Mouse (Mus musculus): ENCODE measurements around the gene Krt81. TPM values are rescaled to one million over a fixed set of nuclear protein-coding genes. Genes with fewer than 3 reads are reported as not detected.

The Krt81 gene
- polyA plus RNA-seq (2015; fragmentation: Nextera tagmentation; extraction: Ambion mirVana): not detected in 2 replicates

DNA sequence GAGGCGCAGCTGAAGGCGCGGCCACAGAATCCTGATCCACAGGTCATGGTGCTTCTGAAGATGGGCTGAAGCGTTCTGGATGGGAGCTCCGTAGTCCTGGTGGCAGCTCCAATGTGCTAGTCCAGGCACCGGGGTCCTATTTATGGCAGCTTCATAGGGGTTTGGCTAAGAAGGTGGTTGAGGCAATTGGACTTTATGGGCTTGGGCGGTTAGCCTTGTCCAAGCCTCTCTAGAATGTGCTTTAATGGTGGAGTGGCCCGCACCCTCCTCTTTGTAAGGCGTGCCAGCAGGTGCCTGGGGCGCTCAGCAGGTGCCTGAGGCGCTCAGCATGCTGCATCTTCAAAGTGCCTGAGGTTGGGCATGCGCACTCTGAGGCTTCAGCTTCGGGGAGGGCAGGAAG, at the start of gene Krt81:
TSS of gene Krt81 (minus strand) at position 101 of the 400 bp plus-strand sequence.
- 72% methylated on average over 13 of the region's 13 CpGs for WGBS
- Histone ChIP-seq H3K9me3 (replicated peaks) (no peaks in the 10 kb centered on the region), H3K4me2 (no peak within 1 kb of the TSS), H3K27ac (replicated peaks) (no peak within 1 kb of the TSS), H3K27me3 (replicated peaks) (no peaks in the 10 kb centered on the region), H3K4me1 (peaks cover 3% of the 10 kb centered on the region), H3K9ac (replicated peaks) (no peak within 1 kb of the TSS), H3K4me3 (replicated peaks) (no peak within 1 kb of the TSS), H3K36me3 (no peaks in the 10 kb centered on the region)
- ATAC-seq (ENCODE audit: low FRiP score): no peak

DNA sequence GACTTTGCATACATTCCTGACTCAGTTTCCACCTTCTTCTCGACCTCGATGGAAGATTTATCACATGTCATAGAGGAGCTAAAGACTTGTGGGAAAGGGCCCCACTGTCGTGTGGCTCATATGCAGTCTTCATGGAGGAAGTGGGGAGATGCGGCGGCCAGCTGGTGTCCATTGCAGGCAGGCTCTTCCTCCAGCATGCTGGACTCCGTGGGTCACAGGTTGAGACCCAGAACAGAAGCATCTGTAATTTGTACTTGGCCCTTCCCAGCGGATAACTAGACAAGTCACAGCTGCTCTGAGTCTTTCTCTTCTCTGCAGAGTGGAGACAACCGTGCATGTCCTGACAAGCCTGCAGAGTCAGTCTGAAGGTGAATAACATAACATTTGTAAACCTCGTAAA, 44.7 kb upstream of the Krt81 start:
- no peaks in the 10 kb centered on the region for H3K27me3 ChIP-seq (replicated peaks)
- no peaks in the 10 kb centered on the region for H3K36me3 ChIP-seq
- no peak for ATAC-seq (ENCODE audit: low FRiP score)
- 79% methylated on average over 9 of the region's 9 CpGs for WGBS
- H3K9me3 ChIP-seq (replicated peaks): no peaks in the 10 kb centered on the region
- H3K9ac ChIP-seq (replicated peaks): no peak overlapping the region
- no peak overlapping the region for H3K4me2 ChIP-seq
- H3K27ac ChIP-seq (replicated peaks): no peak overlapping the region
- no peak overlapping the region for H3K4me3 ChIP-seq (replicated peaks)
- no peaks in the 10 kb centered on the region for H3K4me1 ChIP-seq

DNA sequence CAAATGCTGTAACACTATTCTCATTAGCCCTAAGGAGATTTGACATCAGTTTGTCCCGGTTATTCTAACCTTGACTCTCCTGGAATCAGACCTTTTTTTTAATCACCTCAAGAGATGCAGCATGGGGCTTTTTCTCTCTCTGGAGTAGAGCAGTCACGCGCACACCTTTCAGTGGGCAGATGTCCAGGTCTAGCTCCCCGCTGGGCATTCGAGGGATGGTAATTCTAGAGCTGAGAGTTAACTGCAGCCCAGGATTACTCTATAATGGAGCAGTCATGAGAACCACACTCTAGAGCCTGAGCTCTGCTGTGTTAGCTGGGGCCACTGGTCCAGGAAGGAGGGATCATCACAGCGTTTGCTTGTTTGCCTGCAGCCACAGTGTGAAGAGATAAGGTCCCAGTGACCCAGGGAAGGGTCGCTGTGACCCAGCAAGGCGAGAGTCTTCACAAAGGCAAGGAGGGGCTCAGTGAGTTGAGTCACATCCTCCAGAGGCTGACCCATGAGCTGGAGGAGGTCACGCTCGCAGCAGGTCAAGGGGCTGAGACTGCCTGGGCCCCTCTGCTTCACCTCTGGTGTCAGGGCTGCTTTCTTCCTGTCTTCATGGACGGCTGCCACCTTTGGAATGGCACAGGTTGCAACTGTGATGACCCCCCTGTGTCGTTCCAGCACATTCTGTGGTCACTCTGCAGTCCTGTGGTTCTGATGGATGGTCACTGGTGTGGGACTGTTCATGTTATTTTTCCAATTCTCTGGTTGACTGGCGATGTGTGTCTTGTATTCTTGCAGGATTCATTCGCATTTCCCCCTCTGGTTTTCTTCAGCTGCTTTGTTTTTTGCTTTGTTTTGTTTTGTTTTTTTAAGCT, 43.6 kb upstream of the Krt81 start:
- Histone ChIP-seq H3K36me3 (no peaks in the 10 kb centered on the region), H3K4me1 (no peaks in the 10 kb centered on the region), H3K9ac (replicated peaks) (no peak overlapping the region), H3K4me3 (replicated peaks) (no peak overlapping the region), H3K27me3 (replicated peaks) (no peaks in the 10 kb centered on the region), H3K9me3 (replicated peaks) (no peaks in the 10 kb centered on the region), H3K4me2 (no peak overlapping the region), H3K27ac (replicated peaks) (no peak overlapping the region)
- no peak for ATAC-seq (ENCODE audit: low FRiP score)
- WGBS: 73% methylated on average over 14 of the region's 14 CpGs

DNA sequence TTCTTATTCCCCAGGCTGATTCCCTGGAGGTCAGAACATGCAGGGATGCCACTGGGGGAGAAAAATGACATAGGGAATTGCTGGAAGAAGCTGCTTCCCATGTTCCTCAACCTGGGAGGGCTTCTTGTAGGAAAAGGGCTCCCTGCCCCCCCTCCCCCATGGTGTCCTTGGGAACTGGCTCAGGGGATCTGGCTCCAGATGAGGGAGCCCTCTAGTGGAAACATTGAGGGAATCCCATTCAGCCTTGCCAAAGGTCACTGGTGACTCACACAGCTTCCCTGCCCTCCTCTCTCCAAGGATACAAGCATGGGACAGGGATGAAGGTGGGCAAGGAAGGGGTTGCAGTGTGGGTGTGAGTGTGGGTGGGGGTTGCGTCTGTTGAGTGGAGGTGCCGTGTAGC, 33.6 kb upstream of the Krt81 start:
- Histone ChIP-seq H3K27ac (replicated peaks) (no peak overlapping the region), H3K4me1 (no peaks in the 10 kb centered on the region), H3K4me3 (replicated peaks) (no peak overlapping the region), H3K4me2 (no peak overlapping the region), H3K9ac (replicated peaks) (no peak overlapping the region), H3K36me3 (no peaks in the 10 kb centered on the region), H3K27me3 (replicated peaks) (no peaks in the 10 kb centered on the region), H3K9me3 (replicated peaks) (no peaks in the 10 kb centered on the region)
- 69% methylated on average over 2 of the region's 2 CpGs for WGBS
- ATAC-seq (ENCODE audit: low FRiP score): no peak

DNA sequence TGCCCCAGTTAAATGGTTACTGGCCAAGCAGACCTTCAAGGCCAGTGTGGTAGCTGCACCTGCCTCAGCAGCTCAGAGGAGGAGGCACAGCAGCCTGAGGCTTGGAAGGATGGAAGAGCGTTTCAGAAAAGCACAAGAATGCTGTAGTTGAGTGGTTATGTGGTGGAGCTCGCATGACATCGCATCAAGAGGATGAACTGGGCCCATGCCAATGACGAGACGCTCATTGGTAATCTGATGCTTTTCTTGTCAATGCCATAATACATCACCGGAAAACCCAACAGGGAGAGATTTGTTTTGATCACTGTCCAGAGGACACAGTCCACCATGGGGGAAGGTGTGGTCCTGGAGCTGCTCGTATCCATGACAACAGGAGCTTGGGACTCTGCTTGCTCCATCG, 31.7 kb upstream of the Krt81 start:
- WGBS: 88% methylated on average over 8 of the region's 8 CpGs
- H3K27me3 ChIP-seq (replicated peaks): no peaks in the 10 kb centered on the region

DNA sequence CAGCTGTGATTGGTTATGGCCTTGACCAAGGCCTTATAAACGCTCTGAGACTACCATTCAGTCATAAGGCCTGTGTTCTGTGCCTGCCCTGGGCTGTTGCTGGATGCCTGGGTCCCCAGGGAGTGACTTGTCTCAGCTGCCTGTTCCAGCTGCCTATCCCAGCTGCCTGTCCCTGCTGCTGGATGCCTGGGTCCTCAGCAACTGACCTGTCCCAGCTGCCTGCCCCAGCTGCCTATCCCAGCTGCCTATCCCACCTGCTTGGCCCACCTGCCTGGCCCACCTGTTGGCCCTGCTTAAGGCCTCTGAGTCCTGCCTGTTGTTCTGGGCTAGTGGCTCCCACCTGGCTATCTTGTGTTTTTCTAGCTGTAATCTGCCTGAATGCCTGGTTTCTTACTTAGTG, 30.7 kb upstream of the Krt81 start:
- no peaks in the 10 kb centered on the region for H3K4me1 ChIP-seq
- no peak overlapping the region for H3K9ac ChIP-seq (replicated peaks)
- H3K4me2 ChIP-seq: no peak overlapping the region
- no peaks in the 10 kb centered on the region for H3K27me3 ChIP-seq (replicated peaks)
- H3K27ac ChIP-seq (replicated peaks): no peak overlapping the region
- H3K9me3 ChIP-seq (replicated peaks): no peaks in the 10 kb centered on the region
- WGBS: 55% methylated on average over 1 of the region's 1 CpGs
- no peak for ATAC-seq (ENCODE audit: low FRiP score)
- H3K4me3 ChIP-seq (replicated peaks): no peak overlapping the region
- no peaks in the 10 kb centered on the region for H3K36me3 ChIP-seq

More for the DNA sequence above, 31.7 kb upstream of the Krt81 start:
- Histone ChIP-seq H3K9me3 (replicated peaks) (no peaks in the 10 kb centered on the region), H3K4me2 (no peak overlapping the region), H3K4me3 (replicated peaks) (no peak overlapping the region), H3K4me1 (no peaks in the 10 kb centered on the region), H3K9ac (replicated peaks) (no peak overlapping the region), H3K27ac (replicated peaks) (no peak overlapping the region), H3K36me3 (no peaks in the 10 kb centered on the region)
- ATAC-seq (ENCODE audit: low FRiP score): no peak

DNA sequence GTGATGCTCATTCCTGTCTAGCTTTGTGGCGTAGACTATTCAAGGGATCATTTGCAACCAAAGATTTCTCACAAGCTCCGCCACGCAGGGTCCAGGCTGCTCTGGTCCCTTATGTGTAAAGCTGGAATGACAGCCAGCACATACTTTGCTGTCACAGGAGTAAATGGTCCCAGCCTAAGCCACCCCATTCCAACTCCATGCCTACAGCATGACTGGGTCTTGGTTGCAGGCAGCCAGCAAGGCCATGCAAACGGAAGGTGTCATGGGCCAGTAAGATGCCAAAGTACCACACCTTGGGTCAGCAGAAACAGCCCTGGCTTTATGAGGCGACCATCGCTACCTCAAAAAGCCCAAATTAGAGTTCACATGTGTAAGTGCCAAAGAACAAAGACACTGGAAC, 30.2 kb upstream of the Krt81 start:
- 93% methylated on average over 6 of the region's 6 CpGs for WGBS
- no peaks in the 10 kb centered on the region for H3K4me1 ChIP-seq
- no peak for ATAC-seq (ENCODE audit: low FRiP score)

DNA sequence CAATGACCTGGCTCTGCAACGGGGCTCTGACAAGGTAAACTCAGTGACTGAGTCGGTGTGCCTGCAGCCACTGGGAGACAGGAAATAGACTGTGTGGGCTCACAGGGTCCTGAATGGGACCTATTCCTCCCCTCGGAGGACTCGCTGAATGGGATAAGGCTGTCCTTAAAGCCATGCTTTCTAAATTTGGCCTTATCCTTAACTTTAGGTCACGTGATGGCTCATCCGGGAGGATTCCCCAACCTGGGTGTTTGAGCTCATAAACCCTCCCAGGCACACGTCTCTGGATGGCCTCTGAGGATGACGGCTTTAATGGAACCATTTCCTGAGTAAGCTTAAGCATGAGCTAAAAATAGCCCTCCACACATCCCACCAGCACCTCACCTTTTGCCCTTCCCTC, 29.2 kb upstream of the Krt81 start:
- no peaks in the 10 kb centered on the region for H3K4me1 ChIP-seq
- no peaks in the 10 kb centered on the region for H3K27me3 ChIP-seq (replicated peaks)
- no peak for ATAC-seq (ENCODE audit: low FRiP score)
- no peaks in the 10 kb centered on the region for H3K9me3 ChIP-seq (replicated peaks)
- WGBS: 55% methylated on average over 8 of the region's 8 CpGs
- H3K27ac ChIP-seq (replicated peaks): no peak overlapping the region
- no peak overlapping the region for H3K9ac ChIP-seq (replicated peaks)
- H3K4me2 ChIP-seq: no peak overlapping the region
- no peaks in the 10 kb centered on the region for H3K36me3 ChIP-seq
- H3K4me3 ChIP-seq (replicated peaks): no peak overlapping the region

More for the DNA sequence above, 30.2 kb upstream of the Krt81 start:
- H3K4me2 ChIP-seq: no peak overlapping the region
- H3K36me3 ChIP-seq: no peaks in the 10 kb centered on the region
- no peak overlapping the region for H3K4me3 ChIP-seq (replicated peaks)
- no peaks in the 10 kb centered on the region for H3K27me3 ChIP-seq (replicated peaks)
- H3K27ac ChIP-seq (replicated peaks): no peak overlapping the region
- H3K9ac ChIP-seq (replicated peaks): no peak overlapping the region
- H3K9me3 ChIP-seq (replicated peaks): no peaks in the 10 kb centered on the region

DNA sequence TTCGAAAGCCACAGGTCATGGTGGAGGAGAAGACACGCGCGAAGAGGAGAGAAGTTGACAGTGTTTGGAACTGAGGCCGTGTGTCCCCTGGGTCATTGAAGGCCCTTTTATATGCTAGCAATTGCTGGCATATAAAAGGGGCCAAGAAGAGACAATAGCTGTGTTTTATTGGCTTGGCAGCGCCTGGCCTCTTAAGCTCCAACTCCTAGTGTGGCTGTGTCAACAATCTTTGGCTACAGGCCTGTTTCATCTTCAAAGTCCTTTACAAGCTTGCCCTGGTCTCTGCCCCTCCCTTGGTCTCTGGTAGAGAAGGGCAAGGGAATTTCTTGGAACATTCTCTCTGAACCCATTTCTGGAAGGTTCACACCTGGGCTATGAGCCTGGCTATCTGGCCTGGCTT, 27.9 kb upstream of the Krt81 start, which contains the start of gene Krt83:
TSS of gene Krt83 (minus strand) at position 82 of the 400 bp plus-strand sequence.
- Histone ChIP-seq H3K4me3 (replicated peaks) (no peak within 1 kb of the TSS), H3K27me3 (replicated peaks) (no peaks in the 10 kb centered on the region), H3K36me3 (no peaks in the 10 kb centered on the region), H3K9ac (replicated peaks) (no peak within 1 kb of the TSS), H3K9me3 (replicated peaks) (no peaks in the 10 kb centered on the region), H3K27ac (replicated peaks) (no peak within 1 kb of the TSS), H3K4me2 (no peak within 1 kb of the TSS), H3K4me1 (no peaks in the 10 kb centered on the region)
- 22% methylated on average over 6 of the region's 6 CpGs for WGBS
- ATAC-seq (ENCODE audit: low FRiP score): no peak

DNA sequence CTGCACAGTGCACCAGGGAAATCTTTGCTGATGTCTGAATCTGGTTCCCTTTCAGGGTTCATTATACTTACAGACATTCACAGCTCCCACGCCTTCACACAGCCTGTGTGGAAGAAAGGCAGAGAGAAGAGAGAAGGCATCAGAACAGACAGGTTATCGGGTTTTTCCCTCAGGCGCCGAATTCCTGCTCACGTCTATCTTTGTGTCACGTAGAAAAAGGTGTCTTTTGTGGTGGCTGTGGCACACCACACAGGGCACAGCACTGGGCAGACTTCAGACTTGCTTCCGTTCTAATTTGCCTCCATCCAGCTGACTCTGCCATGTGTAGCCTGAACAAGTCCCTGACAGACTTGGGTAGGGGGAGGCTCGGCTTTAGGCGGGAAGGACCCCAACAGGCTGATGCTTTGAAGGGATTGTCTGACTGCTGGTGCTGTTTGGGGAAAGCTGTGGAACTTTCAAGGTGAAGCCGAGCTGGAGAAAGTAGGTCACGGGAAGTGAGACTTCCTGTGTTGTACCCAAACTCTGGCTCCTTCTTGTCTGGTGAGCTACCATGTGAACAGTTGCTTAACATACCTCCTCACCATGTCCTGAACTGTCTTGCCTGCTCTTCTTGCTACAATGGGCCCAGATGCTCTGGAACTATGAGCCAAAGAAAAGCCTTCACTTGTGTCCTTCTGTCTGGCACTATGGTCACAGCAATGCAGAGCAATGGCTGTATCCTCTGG, 22.5 kb upstream of the Krt81 start:
- H3K9me3 ChIP-seq (replicated peaks): no peaks in the 10 kb centered on the region
- H3K4me2 ChIP-seq: no peak overlapping the region
- H3K27ac ChIP-seq (replicated peaks): no peak overlapping the region
- no peak overlapping the region for H3K4me3 ChIP-seq (replicated peaks)
- ATAC-seq (ENCODE audit: low FRiP score): no peak
- H3K9ac ChIP-seq (replicated peaks): no peak overlapping the region
- H3K4me1 ChIP-seq: no peaks in the 10 kb centered on the region
- no peaks in the 10 kb centered on the region for H3K27me3 ChIP-seq (replicated peaks)
- 86% methylated on average over 11 of the region's 11 CpGs for WGBS
- H3K36me3 ChIP-seq: no peaks in the 10 kb centered on the region

DNA sequence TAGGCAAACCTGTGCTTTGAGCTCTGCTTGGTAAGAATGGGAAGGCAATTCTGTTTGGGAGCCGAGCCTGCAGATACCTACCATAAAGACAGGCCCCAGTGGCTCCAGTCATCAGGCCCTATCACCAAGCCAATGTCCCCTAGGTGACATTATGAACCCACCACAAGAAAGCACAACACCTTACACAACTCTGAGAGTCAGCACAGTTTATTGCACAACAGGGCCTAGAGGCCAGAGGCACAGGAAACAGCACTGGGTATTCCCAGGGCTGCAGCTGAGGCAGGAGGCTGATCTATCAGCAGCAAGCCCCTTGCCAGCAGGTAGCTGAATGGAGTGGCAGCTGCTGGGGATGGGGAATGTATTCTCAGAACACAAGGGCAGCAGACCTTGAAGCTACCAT, 21.4 kb upstream of the Krt81 start:
- Histone ChIP-seq H3K4me2 (no peak overlapping the region), H3K9me3 (replicated peaks) (no peaks in the 10 kb centered on the region), H3K4me1 (no peaks in the 10 kb centered on the region), H3K36me3 (no peaks in the 10 kb centered on the region), H3K4me3 (replicated peaks) (no peak overlapping the region), H3K27me3 (replicated peaks) (no peaks in the 10 kb centered on the region), H3K27ac (replicated peaks) (no peak overlapping the region), H3K9ac (replicated peaks) (no peak overlapping the region)
- ATAC-seq (ENCODE audit: low FRiP score): no peak
- 45% methylated on average over 1 of the region's 1 CpGs for WGBS

DNA sequence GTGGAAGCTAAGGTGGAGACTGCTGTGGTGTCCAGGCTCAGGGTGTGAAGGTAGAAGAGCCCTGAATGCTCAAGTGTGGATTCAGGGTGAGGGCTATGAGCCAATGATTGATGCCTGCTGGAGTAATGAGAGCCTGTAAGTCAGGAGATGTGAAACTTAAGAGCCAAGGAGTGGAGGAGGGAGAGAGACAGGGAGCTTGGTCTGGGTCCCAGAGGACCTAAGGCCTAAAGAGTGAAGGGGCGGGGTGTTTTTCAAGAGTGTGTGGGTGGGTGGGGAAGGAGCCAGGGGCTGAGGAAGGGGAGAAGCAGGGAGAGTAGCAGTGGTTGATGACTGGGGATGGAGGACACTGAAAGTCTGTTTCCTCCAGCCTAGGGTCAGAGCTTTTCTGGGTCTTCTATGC, 20.1 kb upstream of the Krt81 start:
- no peak for ATAC-seq (ENCODE audit: low FRiP score)
- peaks cover 2% of the 10 kb centered on the region; the same call in 1 of the 2 replicates for H3K27me3 ChIP-seq (replicated peaks)
- H3K4me3 ChIP-seq (replicated peaks): no peak overlapping the region
- no peak overlapping the region for H3K9ac ChIP-seq (replicated peaks)
- no peak overlapping the region for H3K4me2 ChIP-seq
- H3K36me3 ChIP-seq: no peaks in the 10 kb centered on the region
- peaks cover 12% of the 10 kb centered on the region for H3K4me1 ChIP-seq
- no peak overlapping the region for H3K27ac ChIP-seq (replicated peaks)
- H3K9me3 ChIP-seq (replicated peaks): no peaks in the 10 kb centered on the region
- WGBS: 90% methylated on average over 1 of the region's 1 CpGs

Measured in neural tube, embryonic 15.5 days (tissue).